Comparison of ENCODE assay signal across 28 mouse cellular contexts in the genomic region with DNA sequence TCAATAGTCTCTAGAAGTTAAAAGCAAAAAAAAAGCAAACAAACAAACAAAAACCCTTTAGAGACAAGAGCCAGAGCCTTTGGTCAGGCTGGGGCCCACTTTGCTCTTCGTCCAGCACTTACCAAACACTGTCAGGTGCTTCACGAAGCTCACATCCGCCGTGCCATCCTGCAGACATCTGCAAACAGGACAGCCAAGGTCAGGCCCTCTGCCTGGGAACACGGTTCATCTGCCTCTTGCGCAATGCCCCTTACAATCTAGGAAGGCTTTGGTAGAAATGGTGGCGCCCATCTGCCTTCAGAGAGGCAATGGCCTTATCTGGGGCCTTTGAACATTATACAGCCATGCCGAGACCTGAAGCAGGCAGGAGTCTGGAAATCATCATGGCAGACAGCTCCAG. TPM values are rescaled to one million over a fixed set of nuclear protein-coding genes. Genes with fewer than 3 reads are reported as not detected.
DNase-seq lines count a peak whose midpoint lies in the region; ATAC-seq and TF ChIP-seq lines count a peak whose summit lies in the region.
"Had no signal": no experiment of that assay in that cellular context is flagged by ENCODE, and none has a peak within 500 bp of the region (broad histone marks: within the 10 kb centered on the region; RNA-seq: fewer than 3 reads in every experiment).

No protein-coding gene starts in this region.

- TF ChIP-seq CTCF in C2C12 (IDR thresholded peaks at IDR 0.05; ENCODE audit: control insufficient read depth, insufficient read depth, insufficient read length): no peak
- no peak for TF ChIP-seq CTCF in thymus, adult 2 months (IDR thresholded peaks at IDR 0.05; ENCODE audit: borderline replicate concordance, control insufficient read depth, extremely low read depth, insufficient read depth, low read length, poor library complexity)

- H3K4me3 ChIP-seq in C2C12 (ENCODE audit: insufficient read depth, poor library complexity, severe bottlenecking): no peak overlapping the region
- H3K4me3 ChIP-seq in liver, embryonic 13.5 days (replicated peaks): no peak overlapping the region
- no peak overlapping the region for H3K4me3 ChIP-seq in myocyte
- H3K4me3 ChIP-seq in thymus, adult 2 months (ENCODE audit: control insufficient read depth, insufficient read depth, low read length): no peak overlapping the region
- H3K4me3 ChIP-seq: embryonic facial prominence, embryonic 12.5 days; hindbrain, embryonic 13.5 days; limb, embryonic 10.5 days; limb, embryonic 15.5 days; megakaryocyte, embryonic 14.5 days; midbrain, embryonic 12.5 days; neural tube, embryonic 13.5 days had no signal

- peaks cover 36% of the 10 kb centered on the region for H3K4me1 ChIP-seq in liver, embryonic 13.5 days (replicated peaks)
- H3K4me1 ChIP-seq in thymus, adult 2 months (replicated peaks; ENCODE audit: control insufficient read depth, insufficient read depth, low read length): no peaks in the 10 kb centered on the region
- H3K4me1 ChIP-seq: embryonic facial prominence, embryonic 12.5 days; limb, embryonic 10.5 days; limb, embryonic 15.5 days; megakaryocyte, embryonic 14.5 days; midbrain, embryonic 12.5 days had no signal

- H3K79me2 ChIP-seq in C2C12 (ENCODE audit: control insufficient read depth, insufficient read depth): no peaks in the 10 kb centered on the region
- H3K79me2 ChIP-seq in myocyte (ENCODE audit: control insufficient read depth, insufficient read depth): no peaks in the 10 kb centered on the region

- no peaks in the 10 kb centered on the region for H3K36me3 ChIP-seq in C2C12 (ENCODE audit: control insufficient read depth, insufficient read depth)
- peaks cover 83% of the 10 kb centered on the region for H3K36me3 ChIP-seq in liver, embryonic 13.5 days
- H3K36me3 ChIP-seq in myocyte (ENCODE audit: control insufficient read depth, insufficient read depth): no peaks in the 10 kb centered on the region
- H3K36me3 ChIP-seq in thymus, adult 2 months (ENCODE audit: control insufficient read depth, insufficient read depth, low read length): no peaks in the 10 kb centered on the region
- H3K36me3 ChIP-seq: embryonic facial prominence, embryonic 12.5 days; hindbrain, embryonic 13.5 days; limb, embryonic 10.5 days; limb, embryonic 15.5 days; midbrain, embryonic 12.5 days; neural tube, embryonic 13.5 days had no signal

- no peaks in the 10 kb centered on the region for H3K79me3 ChIP-seq in C2C12 (ENCODE audit: low read depth)

- peak; percentile 9 for DNase-seq in 416B (ENCODE audit: low read depth)
- DNase-seq in liver, embryonic 13.5 days: no peak
- DNase-seq in thymus, adult 2 months: no peak
- DNase-seq in ovary, postnatal 14 days (ENCODE audit: low spot score): no peak
- DNase-seq: cerebellum, adult 9-10 months; cerebellum, postnatal 36 days; gastrocnemius, postnatal 10 days; heart, postnatal 4 days; kidney, adult 9 months; kidney, postnatal 10 days; layer of hippocampus, postnatal 36 days; lung, postnatal 4 days; thymus, postnatal 4 days had no signal

- no peak for TF ChIP-seq POLR2A in myocyte (IDR thresholded peaks at IDR 0.05; ENCODE audit: insufficient read length, low read depth)
- no peak for TF ChIP-seq POLR2A in thymus, adult 2 months (IDR thresholded peaks at IDR 0.05; ENCODE audit: control insufficient read depth, extremely low read depth, insufficient read depth, low read length, poor library complexity)

- H3K9me3 ChIP-seq in liver, embryonic 13.5 days (replicated peaks): no peaks in the 10 kb centered on the region
- H3K9me3 ChIP-seq: embryonic facial prominence, embryonic 12.5 days; G1E; hindbrain, embryonic 13.5 days; limb, embryonic 10.5 days; limb, embryonic 15.5 days; midbrain, embryonic 12.5 days; neural tube, embryonic 13.5 days had no signal

- H3K4me2 ChIP-seq in liver, embryonic 13.5 days: no peak overlapping the region
- no peak overlapping the region for H3K4me2 ChIP-seq in myocyte (ENCODE audit: low read depth)
- H3K4me2 ChIP-seq: embryonic facial prominence, embryonic 12.5 days; hindbrain, embryonic 13.5 days; limb, embryonic 15.5 days; midbrain, embryonic 12.5 days; neural tube, embryonic 13.5 days had no signal

- H3K27me3 ChIP-seq in C2C12 (ENCODE audit: control insufficient read depth, insufficient read depth, insufficient read length) (peaks cover 30% of the 10 kb centered on the region), myocyte (ENCODE audit: control insufficient read depth, insufficient read depth, insufficient read length) (peaks cover 20% of the 10 kb centered on the region)
- no peaks in the 10 kb centered on the region for H3K27me3 ChIP-seq in liver, embryonic 13.5 days
- no peaks in the 10 kb centered on the region for H3K27me3 ChIP-seq in thymus, adult 2 months (ENCODE audit: control insufficient read depth, insufficient read depth, low read length)
- H3K27me3 ChIP-seq: embryonic facial prominence, embryonic 12.5 days; hindbrain, embryonic 13.5 days; limb, embryonic 15.5 days; midbrain, embryonic 12.5 days; neural tube, embryonic 13.5 days had no signal

- H3K27ac ChIP-seq in liver, embryonic 13.5 days: peak overlapping the region; percentile 77; the same call in 1 of the 2 replicates
- no peak overlapping the region for H3K27ac ChIP-seq in thymus, adult 2 months (ENCODE audit: control insufficient read depth, insufficient read depth, low read length)
- H3K27ac ChIP-seq: embryonic facial prominence, embryonic 12.5 days; hindbrain, embryonic 13.5 days; limb, embryonic 10.5 days; limb, embryonic 15.5 days; midbrain, embryonic 12.5 days; neural tube, embryonic 13.5 days had no signal

- no peak for ATAC-seq in liver, embryonic 13.5 days (ENCODE audit: low read depth)
- ATAC-seq: forebrain, embryonic 16.5 days; intestine, embryonic 16.5 days; lung, postnatal 0 days had no signal

- 69% methylated on average over 8 of the region's 8 CpGs for WGBS in liver, embryonic 13.5 days (ENCODE audit: insufficient replicate concordance)
- 90% methylated on average over 8 of the region's 8 CpGs for WGBS in thymus, adult 2 months

- no peak overlapping the region for H3K9ac ChIP-seq in liver, embryonic 13.5 days
- H3K9ac ChIP-seq: embryonic facial prominence, embryonic 12.5 days; hindbrain, embryonic 13.5 days; limb, embryonic 15.5 days; midbrain, embryonic 12.5 days; neural tube, embryonic 13.5 days had no signal

- no peak overlapping the region for H3ac ChIP-seq in C2C12 (ENCODE audit: control insufficient read depth, insufficient read length, low read depth)
- no peak overlapping the region for H3ac ChIP-seq in myocyte (ENCODE audit: control insufficient read depth, insufficient read length)

TF ChIP-seq in C2C12, 6 proteins besides CTCF, POLR2A, EP300 and RAD21:
- TF ChIP-seq MYOG (IDR thresholded peaks at IDR 0.05; ENCODE audit: control insufficient read depth, extremely low read depth, insufficient read length): no peak
- peak; percentile 67 for TF ChIP-seq CEBPB (IDR thresholded peaks at IDR 0.05; ENCODE audit: low read depth)
- no peak for TF ChIP-seq MAX (IDR thresholded peaks at IDR 0.05)
- no peak for TF ChIP-seq USF1 (IDR thresholded peaks at IDR 0.05; ENCODE audit: low read depth)

TF ChIP-seq in myocyte, 11 proteins besides CTCF, POLR2A, EP300 and RAD21:
- TF ChIP-seq POLR2AphosphoS2 (IDR thresholded peaks at IDR 0.05; ENCODE audit: insufficient read length, low read depth): no peak
- TF ChIP-seq CEBPB (IDR thresholded peaks at IDR 0.05; ENCODE audit: insufficient read depth, poor library complexity, severe bottlenecking): 0 out of 2 replicates have a peak, but pooled peaks have one; percentile 40
- no peak for TF ChIP-seq MYOD1 (IDR thresholded peaks at IDR 0.05; ENCODE audit: control insufficient read depth in 1 of 3, insufficient read length in 2 of 3, low read depth in 2 of 3)
- TF ChIP-seq MAX (IDR thresholded peaks at IDR 0.05; ENCODE audit: low read depth): no peak

RNA-seq across cellular contexts. Expression of gene 1300017J02Rik, which starts 30.1 kb away (rescaled TPM):
- polyA plus RNA-seq in C2C12 (2012; fragmentation: generic; extraction: Trizol): 0.30 TPM
- polyA plus RNA-seq in liver, embryonic 13.5 days (2015; fragmentation: Nextera tagmentation; extraction: Ambion mirVana): 40.7 and 41.2 TPM in 2 replicates
- polyA plus RNA-seq in myocyte (2012; fragmentation: generic; extraction: Trizol): 0.17 TPM
- 1.7 and 1.9 TPM in 2 replicates for polyA plus RNA-seq in thymus, adult 2 months (2012; rRNA removed)
- polyA plus RNA-seq: large intestine, adult 2 months had no signal

RNA-seq across cellular contexts. Expression of gene Topbp1, which starts 30.2 kb away (rescaled TPM):
- 32.2 TPM for polyA plus RNA-seq in C2C12 (2012; fragmentation: generic; extraction: Trizol)
- polyA plus RNA-seq in liver, embryonic 13.5 days (2015; fragmentation: Nextera tagmentation; extraction: Ambion mirVana): 44.7 and 52.7 TPM in 2 replicates
- 8.4 TPM for polyA plus RNA-seq in myocyte (2012; fragmentation: generic; extraction: Trizol)
- 41.5 and 52.1 TPM in 2 replicates for polyA plus RNA-seq in thymus, adult 2 months (2012; rRNA removed)

RNA-seq across cellular contexts. Expression of gene Trf, which starts 44.6 kb away (rescaled TPM):
- not detected for polyA plus RNA-seq in C2C12 (2012; fragmentation: generic; extraction: Trizol)
- 3,275 and 3,335 TPM in 2 replicates for polyA plus RNA-seq in liver, embryonic 13.5 days (2015; fragmentation: Nextera tagmentation; extraction: Ambion mirVana)
- not detected for polyA plus RNA-seq in myocyte (2012; fragmentation: generic; extraction: Trizol)
- polyA plus RNA-seq in thymus, adult 2 months (2012; rRNA removed): 149 and 198 TPM in 2 replicates

RNA-seq across cellular contexts. Expression of gene Gm20425, which starts 44.7 kb away (rescaled TPM):
- polyA plus RNA-seq in C2C12 (2012; fragmentation: generic; extraction: Trizol): not detected
- 3.5 and 9.4 TPM in 2 replicates for polyA plus RNA-seq in liver, embryonic 13.5 days (2015; fragmentation: Nextera tagmentation; extraction: Ambion mirVana)
- not detected for polyA plus RNA-seq in myocyte (2012; fragmentation: generic; extraction: Trizol)
- polyA plus RNA-seq in thymus, adult 2 months (2012; rRNA removed): not detected in 2 replicates
- polyA plus RNA-seq: brain, embryonic 14.5 days; forebrain, embryonic 16.5 days; G1E; intestine, embryonic 16.5 days; large intestine, adult 2 months; limb, embryonic 10.5 days had no signal

Comparison
In these comparisons a context has a peak if more than half of its experiments do, and no peak if none do; other contexts are left out.
1. RNA of gene 1300017J02Rik, which starts 30.1 kb away (polyA plus RNA-seq): 40.7 to 41.2 TPM in liver, embryonic 13.5 days; 1.7 to 1.9 TPM in thymus, adult 2 months, 0.30 TPM in C2C12 (single experiment) and 0.17 TPM in myocyte (single experiment); every median in the first group is over 10 times any median in the second.
2. RNA of gene Trf, which starts 44.6 kb away (polyA plus RNA-seq): 3,275 to 3,335 TPM in liver, embryonic 13.5 days and 149 to 198 TPM in thymus, adult 2 months; not detected in C2C12 (single experiment) and not detected in myocyte (single experiment); every median in the first group is over 100 times any median in the second.